Mouse (Mus musculus) c-Kit-positive CD71-negative TER-119-negative erythroid progenitor cells, embryonic 14.5 days (primary cell): Measurements from ENCODE around the gene Maff.
A peak's percentile ranks its signal among the peaks of the same experiment; 100 is the strongest.

ENCODE experiments used
- DNase-seq: peaks from one replicate; pipeline ENCODE4 v3.0.0-alpha.2; 2013; ENCODE audit warnings: low read depth

The Maff gene

GRCm38 (mm10) chr15:79364120-79364519 is 17.7 kb downstream of the Maff start:
- DNase-seq, result no peak

GRCm38 (mm10) chr15:79365068-79365467 is 18.6 kb downstream of the Maff start:
- no peak for DNase-seq

- no peak for DNase-seq
These were observed 20.0 kb downstream of the Maff start for GRCm38 (mm10) chr15:79366402-79366801.

GRCm38 (mm10) chr15:79368313-79368811 is 21.9 kb downstream of the Maff start:
- DNase-seq, result no peak

- no peak for DNase-seq
These were observed 22.5 kb downstream of the Maff start for GRCm38 (mm10) chr15:79368861-79369440.

GRCm38 (mm10) chr15:79369452-79370280 is 23.2 kb downstream of the Maff start:
- DNase-seq, result no peak

GRCm38 (mm10) chr15:79370281-79370843 is 23.9 kb downstream of the Maff start:
- DNase-seq, result no peak

GRCm38 (mm10) chr15:79374760-79375159 is 28.3 kb downstream of the Maff start:
- no peak for DNase-seq

- DNase-seq, result no peak
These were observed 31.3 kb downstream of the Maff start for GRCm38 (mm10) chr15:79377681-79378080.

GRCm38 (mm10) chr15:79378608-79379007 is 32.2 kb downstream of the Maff start:
- DNase-seq, result no peak

GRCm38 (mm10) chr15:79379658-79380057 is 33.2 kb downstream of the Maff start:
- DNase-seq, result no peak

- DNase-seq, result peak; percentile 54
These were observed 34.3 kb downstream of the Maff start for GRCm38 (mm10) chr15:79380468-79381444.

GRCm38 (mm10) chr15:79381644-79382043 is 35.2 kb downstream of the Maff start:
- DNase-seq, result no peak

GRCm38 (mm10) chr15:79387081-79387480 is 40.7 kb downstream of the Maff start:
- DNase-seq, result no peak

- DNase-seq, result no peak
These were observed 41.2 kb downstream of the Maff start for GRCm38 (mm10) chr15:79387611-79388010.

GRCm38 (mm10) chr15:79388171-79388570 is 41.8 kb downstream of the Maff start:
- no peak for DNase-seq

- no peak for DNase-seq
These were observed 44.0 kb downstream of the Maff start for GRCm38 (mm10) chr15:79390434-79390833.

GRCm38 (mm10) chr15:79391447-79392093 is 45.1 kb downstream of the Maff start:
- no peak for DNase-seq

- DNase-seq, result no peak
These were observed 46.1 kb downstream of the Maff start for GRCm38 (mm10) chr15:79392527-79392926.

- no peak for DNase-seq
These were observed 46.7 kb downstream of the Maff start for GRCm38 (mm10) chr15:79393101-79393500.

GRCm38 (mm10) chr15:79394842-79395241 is 48.4 kb downstream of the Maff start:
- DNase-seq, result no peak
